ENCODE assay signal across 26 mouse cellular contexts in the genomic region with DNA sequence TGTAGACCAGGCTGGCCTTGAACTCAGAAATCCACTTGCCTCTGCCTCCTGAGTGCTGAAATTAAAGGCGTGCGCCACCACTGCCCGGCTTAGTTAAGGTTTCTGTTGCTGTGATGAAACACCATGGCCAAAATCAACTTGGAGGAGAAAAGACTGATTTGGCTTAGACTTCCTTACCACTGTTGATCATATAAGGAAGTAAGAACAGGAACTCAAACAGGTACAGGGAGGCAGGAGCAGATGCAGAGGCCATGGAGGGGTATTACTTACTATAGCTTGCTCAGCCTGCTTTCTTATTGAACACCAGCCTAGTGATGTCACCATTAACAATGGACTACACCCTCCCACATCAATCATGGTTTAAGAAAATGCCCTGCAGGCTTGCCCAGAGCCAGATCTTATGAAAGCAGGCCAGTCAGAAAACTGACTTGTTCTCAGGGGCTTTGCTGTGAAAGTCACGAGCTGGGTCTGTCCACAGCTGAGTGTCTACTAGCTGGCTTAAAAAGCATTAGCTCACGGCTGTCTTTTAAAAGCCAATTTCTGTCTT.
DNase-seq lines count a peak whose midpoint lies in the region; ATAC-seq lines count a peak whose summit lies in the region.
"Had no signal": no experiment of that assay in that cellular context is flagged by ENCODE, and none has a peak within 500 bp of the region (broad histone marks: within the 10 kb centered on the region; RNA-seq: fewer than 3 reads in every experiment).

No protein-coding gene starts in this region.

- DNase-seq in hindbrain, embryonic 10.5 days (ENCODE audit: low spot score), result peak; percentile 25
- peak; percentile 81 for DNase-seq in midbrain, embryonic 11.5 days (ENCODE audit: low spot score, missing footprints)
- no peak for DNase-seq in lung, postnatal 36 days
- DNase-seq: adrenal gland, adult 8-10 months; adrenal gland, postnatal 36 days; cerebellum, adult 11 months; cerebellum, adult 8-10 months; cerebellum, postnatal 14 days; embryo, embryonic 11 days; gastrocnemius, adult 2 months; gastrocnemius, postnatal 25 days; heart, adult 18-20 months; heart, postnatal 14 days had no signal

- peak overlapping the region; percentile 35; the same call in 1 of the 2 replicates for H3K27ac ChIP-seq in hindbrain, embryonic 10.5 days
- no peak overlapping the region for H3K27ac ChIP-seq in hindbrain, embryonic 13.5 days
- no peak overlapping the region for H3K27ac ChIP-seq in midbrain, embryonic 11.5 days (ENCODE audit: low read depth, low read length)
- H3K27ac ChIP-seq in midbrain, embryonic 16.5 days (ENCODE audit: low read length), result no peak overlapping the region
- no peak overlapping the region for H3K27ac ChIP-seq in midbrain, embryonic 13.5 days
- H3K27ac ChIP-seq: embryonic facial prominence, embryonic 15.5 days; forebrain, embryonic 10.5 days; gastrocnemius, adult 2 months; heart, embryonic 15.5 days had no signal

- H3K4me3 ChIP-seq in hindbrain, embryonic 10.5 days, result no peak overlapping the region
- H3K4me3 ChIP-seq in hindbrain, embryonic 13.5 days, result no peak overlapping the region
- no peak overlapping the region for H3K4me3 ChIP-seq in midbrain, embryonic 11.5 days (ENCODE audit: low read depth, low read length)
- no peak overlapping the region for H3K4me3 ChIP-seq in midbrain, embryonic 16.5 days (ENCODE audit: low read depth, low read length)
- H3K4me3 ChIP-seq in midbrain, embryonic 13.5 days (replicated peaks), result no peak overlapping the region
- H3K4me3 ChIP-seq: embryonic facial prominence, embryonic 15.5 days; erythroblast, embryonic 14.5 days; forebrain, embryonic 10.5 days; gastrocnemius, adult 2 months; heart, embryonic 15.5 days had no signal

- no peak overlapping the region for H3K9ac ChIP-seq in hindbrain, embryonic 13.5 days
- no peak overlapping the region for H3K9ac ChIP-seq in midbrain, embryonic 11.5 days (ENCODE audit: low read length)
- H3K9ac ChIP-seq in midbrain, embryonic 16.5 days (ENCODE audit: low read depth, low read length), result no peak overlapping the region
- no peak overlapping the region for H3K9ac ChIP-seq in midbrain, embryonic 13.5 days (replicated peaks)
- H3K9ac ChIP-seq: embryonic facial prominence, embryonic 15.5 days; heart, embryonic 15.5 days had no signal

- no peak for ATAC-seq in hindbrain, embryonic 13.5 days (ENCODE audit: low FRiP score)
- ATAC-seq in midbrain, embryonic 11.5 days (ENCODE audit: low FRiP score), result peak; percentile 48; the same call in 1 of the 2 replicates
- no peak for ATAC-seq in midbrain, embryonic 16.5 days
- ATAC-seq in granulocyte monocyte progenitor cell, adult 5-6 weeks (replicated peaks; ENCODE audit: poor library complexity, severe bottlenecking), result peak; percentile 92
- 0 out of 2 replicates have a peak, but pooled peaks have one; percentile 27 for ATAC-seq in midbrain, embryonic 13.5 days
- ATAC-seq: activated CD4-positive, CD25-positive, alpha-beta regulatory T cell, adult 4 months; forebrain, embryonic 14.5 days; Patski had no signal

- no peaks in the 10 kb centered on the region for H3K36me3 ChIP-seq in hindbrain, embryonic 10.5 days
- no peaks in the 10 kb centered on the region for H3K36me3 ChIP-seq in hindbrain, embryonic 13.5 days
- H3K36me3 ChIP-seq in midbrain, embryonic 11.5 days (ENCODE audit: control insufficient read depth, insufficient read depth, low read length), result no peaks in the 10 kb centered on the region
- no peaks in the 10 kb centered on the region for H3K36me3 ChIP-seq in midbrain, embryonic 16.5 days (ENCODE audit: control insufficient read depth, insufficient read depth, low read length)
- H3K36me3 ChIP-seq in midbrain, embryonic 13.5 days, result no peaks in the 10 kb centered on the region
- H3K36me3 ChIP-seq: embryonic facial prominence, embryonic 15.5 days; forebrain, embryonic 10.5 days; heart, embryonic 15.5 days had no signal

- peaks cover 17% of the 10 kb centered on the region for H3K4me1 ChIP-seq in hindbrain, embryonic 10.5 days (replicated peaks)
- no peaks in the 10 kb centered on the region for H3K4me1 ChIP-seq in hindbrain, embryonic 13.5 days (replicated peaks)
- no peaks in the 10 kb centered on the region for H3K4me1 ChIP-seq in midbrain, embryonic 11.5 days (ENCODE audit: control insufficient read depth, insufficient read depth, low read length)
- no peaks in the 10 kb centered on the region for H3K4me1 ChIP-seq in midbrain, embryonic 16.5 days (ENCODE audit: control insufficient read depth, insufficient read depth, low read length)
- no peaks in the 10 kb centered on the region for H3K4me1 ChIP-seq in midbrain, embryonic 13.5 days (replicated peaks)
- H3K4me1 ChIP-seq: embryonic facial prominence, embryonic 15.5 days; heart, embryonic 15.5 days had no signal

- 74% methylated on average over 5 of the region's 5 CpGs for WGBS in hindbrain, embryonic 10.5 days
- 65% methylated on average over 5 of the region's 5 CpGs for WGBS in hindbrain, embryonic 13.5 days
- 71% methylated on average over 5 of the region's 5 CpGs for WGBS in midbrain, embryonic 11.5 days
- 69% methylated on average over 5 of the region's 5 CpGs for WGBS in midbrain, embryonic 16.5 days
- 61% methylated on average over 5 of the region's 5 CpGs for WGBS in midbrain, embryonic 13.5 days

- no peak overlapping the region for H3K4me2 ChIP-seq in hindbrain, embryonic 13.5 days
- H3K4me2 ChIP-seq in midbrain, embryonic 11.5 days, result no peak overlapping the region
- no peak overlapping the region for H3K4me2 ChIP-seq in midbrain, embryonic 16.5 days (ENCODE audit: low read length)
- H3K4me2 ChIP-seq in midbrain, embryonic 13.5 days (replicated peaks), result no peak overlapping the region
- H3K4me2 ChIP-seq: embryonic facial prominence, embryonic 15.5 days; heart, embryonic 11.5 days; heart, embryonic 15.5 days had no signal

- H3K9me3 ChIP-seq in hindbrain, embryonic 10.5 days, result no peaks in the 10 kb centered on the region
- no peaks in the 10 kb centered on the region for H3K9me3 ChIP-seq in hindbrain, embryonic 13.5 days
- no peaks in the 10 kb centered on the region for H3K9me3 ChIP-seq in midbrain, embryonic 11.5 days (ENCODE audit: control insufficient read depth, low read length)
- H3K9me3 ChIP-seq in midbrain, embryonic 16.5 days (replicated peaks; ENCODE audit: control insufficient read depth, low read length, poor library complexity, severe bottlenecking), result no peaks in the 10 kb centered on the region
- no peaks in the 10 kb centered on the region for H3K9me3 ChIP-seq in midbrain, embryonic 13.5 days
- H3K9me3 ChIP-seq: embryonic facial prominence, embryonic 15.5 days; forebrain, embryonic 10.5 days; heart, embryonic 15.5 days had no signal

- no peaks in the 10 kb centered on the region for H3K27me3 ChIP-seq in hindbrain, embryonic 10.5 days (ENCODE audit: insufficient read depth, poor library complexity, severe bottlenecking)
- no peaks in the 10 kb centered on the region for H3K27me3 ChIP-seq in hindbrain, embryonic 13.5 days
- no peaks in the 10 kb centered on the region for H3K27me3 ChIP-seq in midbrain, embryonic 11.5 days (ENCODE audit: control insufficient read depth, insufficient read depth, low read length)
- H3K27me3 ChIP-seq in midbrain, embryonic 16.5 days (ENCODE audit: control insufficient read depth, insufficient read depth, low read depth, low read length), result no peaks in the 10 kb centered on the region
- H3K27me3 ChIP-seq in midbrain, embryonic 13.5 days, result no peaks in the 10 kb centered on the region
- H3K27me3 ChIP-seq: CH12.LX; embryonic facial prominence, embryonic 15.5 days; Patski had no signal

Comparison
In these comparisons a context has a peak if more than half of its experiments do, and no peak if none do; other contexts are left out.
1. ATAC-seq: peak in midbrain, embryonic 11.5 days (single experiment), granulocyte monocyte progenitor cell, adult 5-6 weeks (single experiment) and midbrain, embryonic 13.5 days (single experiment); none in hindbrain, embryonic 13.5 days (single experiment) and midbrain, embryonic 16.5 days (single experiment).